Mouse (Mus musculus) midbrain, postnatal 0 days (tissue): ENCODE results near the gene Spocd1. TPM values are rescaled to one million over a fixed set of nuclear protein-coding genes. Genes with fewer than 3 reads are reported as not detected.
A peak's percentile ranks its signal among the peaks of the same experiment; 100 is the strongest.

ENCODE experiments used
- ATAC-seq: fragments of 200-750 bp; cut with Nextera tagmentation; 2 replicates; pipeline ENCODE4 v1.8.0; 2017; ENCODE audit warnings: moderate number of reproducible peaks, mild to moderate bottlenecking, moderate TSS enrichment, moderate library complexity; ENCODE audit not compliant: low FRiP score
- DNase-seq: peaks from one replicate; pipeline ENCODE4 v3.0.0-alpha.2; 2015; ENCODE audit warnings: low spot score
- H3K27ac ChIP-seq: fragments of 300-500 bp; sonication (generic); 2 replicates; pipeline ENCODE4 v1.5.1; 2014; ENCODE audit warnings: low read depth, mild to moderate bottlenecking, low read length, mixed read lengths
- H3K27me3 ChIP-seq: fragments of 300-500 bp; sonication (generic); 2 replicates; pipeline ENCODE4 v1.6.1; 2014; ENCODE audit warnings: low read length, control low read depth, mixed read lengths; ENCODE audit not compliant: insufficient read depth
- H3K36me3 ChIP-seq: fragments of 300-500 bp; sonication (generic); 2 replicates; pipeline ENCODE4 v1.6.1; 2014; ENCODE audit warnings: low read length, control low read depth, mixed read lengths; ENCODE audit not compliant: insufficient read depth
- H3K4me1 ChIP-seq: fragments of 300-500 bp; sonication (generic); 2 replicates; pipeline ENCODE4 v1.6.1; 2014; ENCODE audit warnings: mild to moderate bottlenecking, control low read depth, antibody characterized with exemption, low read length, mixed read lengths; ENCODE audit not compliant: insufficient read depth
- H3K4me2 ChIP-seq: fragments of 300-500 bp; sonication (generic); 2 replicates; pipeline ENCODE4 v1.6.1; 2014; ENCODE audit warnings: low read depth, mild to moderate bottlenecking, low read length, mixed read lengths; ENCODE audit not compliant: poor library complexity, severe bottlenecking
- H3K4me3 ChIP-seq: fragments of 300-500 bp; sonication (generic); 2 replicates; pipeline ENCODE4 v1.5.1; 2014; ENCODE audit warnings: low read depth, mild to moderate bottlenecking, low read length, moderate library complexity
- H3K9ac ChIP-seq: fragments of 300-500 bp; sonication (generic); replicated peaks from 2 replicates; pipeline ENCODE4 v1.6.1; 2014; ENCODE audit warnings: mild to moderate bottlenecking, low read length, moderate library complexity, mixed read lengths; ENCODE audit not compliant: poor library complexity, severe bottlenecking
- H3K9me3 ChIP-seq: fragments of 300-500 bp; sonication (generic); 2 replicates; pipeline ENCODE4 v1.6.1; 2016; ENCODE audit warnings: low read length, control low read depth
- CTCF ChIP-seq: IDR thresholded peaks from 2 replicates; pipeline ENCODE4 v1.5.1; 2016; ENCODE audit warnings: antibody characterized with exemption, mild to moderate bottlenecking
- WGBS: fragments of 180-500 bp; shearing (Covaris S2); extraction: QIAGEN DNeasy Blood & Tissue Kit; methylation state at CpG from one replicate; pipeline ENCODE4 v1.1.7; 2014; 5-methylcytosine and 5-hydroxymethylcytosine counted together
- polyA plus RNA-seq: library from polyadenylated mRNA; unstranded; fragments of >200 nt; fragmentation: Nextera tagmentation; extraction: Ambion mirVana; gene quantifications from 2 replicates; pipeline ENCODE4 v1.2.1, GENCODE M21; 2015
- total RNA-seq: library from RNA; depleted of rRNA; stranded (reverse); fragments of >200 nt; gene quantifications from 2 replicates; pipeline ENCODE4 v1.2.3, GENCODE M21; 2014

Spocd1 gene
- total and polyA plus RNA-seq, 2 experiments from 2014 or later = 0.27 TPM; not detected in 1

GRCm38 (mm10) chr4:129960180-129960944, 31.3 kb downstream of the Spocd1 start:
- peak; percentile 84 for ATAC-seq
- Histone ChIP-seq H3K27ac (peak overlapping the region; percentile 72), H3K4me2 (peak overlapping the region; percentile 93), H3K4me1 (peaks cover 2% of the 10 kb centered on the region; the same call in 1 of the 2 replicates), H3K9me3 (no peaks in the 10 kb centered on the region), H3K27me3 (no peaks in the 10 kb centered on the region), H3K36me3 (no peaks in the 10 kb centered on the region), H3K9ac (peak overlapping the region; percentile 79), H3K4me3 (peak overlapping the region; percentile 43)
- peak; percentile 89 for DNase-seq
- no peak; the same call in 1 of the 2 replicates for TF ChIP-seq CTCF
- WGBS = 1% methylated on average over 37 of the region's 37 CpGs

- no peak overlapping the region for H3K4me3 ChIP-seq
- H3K4me2 ChIP-seq = no peak overlapping the region
- no peak for ATAC-seq
- peaks cover 18% of the 10 kb centered on the region for H3K4me1 ChIP-seq
- no peaks in the 10 kb centered on the region for H3K36me3 ChIP-seq
- H3K27ac ChIP-seq = no peak overlapping the region
- H3K27me3 ChIP-seq = no peaks in the 10 kb centered on the region
- no peak for TF ChIP-seq CTCF
- H3K9me3 ChIP-seq = no peaks in the 10 kb centered on the region
- no peak overlapping the region for H3K9ac ChIP-seq
- 69% methylated on average over 11 of the region's 11 CpGs for WGBS
- no peak for DNase-seq
These were observed 36.2 kb downstream of the Spocd1 start for GRCm38 (mm10) chr4:129965294-129965693.

- Histone ChIP-seq H3K4me2 (no peak overlapping the region), H3K27me3 (no peaks in the 10 kb centered on the region), H3K9me3 (no peaks in the 10 kb centered on the region), H3K36me3 (no peaks in the 10 kb centered on the region), H3K4me1 (peaks cover 18% of the 10 kb centered on the region), H3K9ac (no peak overlapping the region), H3K27ac (peak overlapping the region; percentile 52), H3K4me3 (no peak overlapping the region)
- DNase-seq (peak; percentile 64), ATAC-seq (no peak)
- no peak for TF ChIP-seq CTCF
- WGBS = 7% methylated on average over 10 of the region's 10 CpGs
These were observed 37.2 kb downstream of the Spocd1 start for GRCm38 (mm10) chr4:129966201-129966600.

GRCm38 (mm10) chr4:129967024-129968014, 38.3 kb downstream of the Spocd1 start:
- peak overlapping the region; percentile 52 for H3K27ac ChIP-seq
- no peaks in the 10 kb centered on the region for H3K36me3 ChIP-seq
- ATAC-seq = peak; percentile 85
- peak overlapping the region; percentile 33 for H3K4me2 ChIP-seq
- DNase-seq = peak; percentile 93
- H3K9me3 ChIP-seq = no peaks in the 10 kb centered on the region
- WGBS = 11% methylated on average over 13 of the region's 13 CpGs
- H3K27me3 ChIP-seq = no peaks in the 10 kb centered on the region
- H3K4me1 ChIP-seq = peaks cover 20% of the 10 kb centered on the region
- no peak for TF ChIP-seq CTCF
- 0 out of 2 replicates have a peak overlapping the region, but pooled peaks have one; percentile 0 for H3K9ac ChIP-seq
- no peak overlapping the region for H3K4me3 ChIP-seq

- 27% methylated on average over 8 of the region's 8 CpGs for WGBS
- Histone ChIP-seq H3K4me1 (peaks cover 20% of the 10 kb centered on the region), H3K36me3 (no peaks in the 10 kb centered on the region), H3K9ac (no peak overlapping the region), H3K4me2 (no peak overlapping the region), H3K27ac (no peak overlapping the region), H3K9me3 (no peaks in the 10 kb centered on the region), H3K27me3 (no peaks in the 10 kb centered on the region), H3K4me3 (no peak overlapping the region)
- DNase-seq = no peak
- no peak for TF ChIP-seq CTCF
- no peak for ATAC-seq
These were observed 41.1 kb downstream of the Spocd1 start for GRCm38 (mm10) chr4:129970168-129970567.
